Mouse (Mus musculus) CH12.LX (cell line): ENCODE measurements around the gene Adamts1. TPM values are rescaled to one million over a fixed set of nuclear protein-coding genes. Genes with fewer than 3 reads are reported as not detected.

Experiments used
- DNase-seq: peaks from one replicate; pipeline ENCODE4 v3.0.0-alpha.2; 2013; ENCODE audit errors: extremely low read depth
- H3K27ac ChIP-seq: 2 replicates; pipeline ENCODE4 v1.5.1; 2012; ENCODE audit warnings: low read depth, mild to moderate bottlenecking, control low read depth, moderate library complexity; ENCODE audit not compliant: insufficient read depth
- H3K27me3 ChIP-seq: replicated peaks from 2 replicates; pipeline ENCODE3; 2012; ENCODE audit warnings: inconsistent platforms
- H3K36me3 ChIP-seq, 2 experiments: replicated peaks in 1 of 2; 2 replicates each; pipeline versions ENCODE3 to v1.6.1; 2012; ENCODE audit warnings: inconsistent platforms in 1 of 2, low read length in 1 of 2, mild to moderate bottlenecking in 1 of 2, mixed read lengths in 1 of 2, moderate library complexity in 1 of 2; ENCODE audit not compliant: control insufficient read depth in 1 of 2, insufficient read depth in 1 of 2
- H3K4me1 ChIP-seq, 2 experiments: 2 replicates each; pipeline ENCODE4 v1.6.1; 2012; ENCODE audit warnings: inconsistent platforms in 1 of 2, moderate library complexity in 1 of 2; ENCODE audit not compliant: insufficient read depth in 2 of 2, control insufficient read depth in 1 of 2
- H3K4me2 ChIP-seq: 2 replicates; pipeline ENCODE4 v1.6.1; 2012; ENCODE audit warnings: low read depth, mild to moderate bottlenecking, control low read depth; ENCODE audit not compliant: poor library complexity, insufficient read depth, severe bottlenecking
- H3K4me3 ChIP-seq, 3 experiments: fragments of 150-350 bp in 1 of 3; sonication (generic) in 1 of 3; replicated peaks in 1 of 3; 2 replicates each; pipeline versions ENCODE3 to v1.5.1; 2011 to 2012; ENCODE audit warnings: low read depth in 2 of 3, low read length in 2 of 3, mild to moderate bottlenecking in 2 of 3, moderate library complexity in 2 of 3, control low read depth in 1 of 3, improper control_type of control experiment in 1 of 3, inconsistent platforms in 1 of 3, mixed read lengths in 1 of 3; ENCODE audit not compliant: poor library complexity in 1 of 3
- H3K79me2 ChIP-seq: replicated peaks from 2 replicates; pipeline ENCODE4 v1.6.1; 2012; ENCODE audit warnings: mild to moderate bottlenecking, moderate library complexity; ENCODE audit not compliant: control insufficient read depth, poor library complexity, insufficient read depth, severe bottlenecking; ENCODE audit errors: extremely low read depth
- H3K9ac ChIP-seq: 2 replicates; pipeline ENCODE4 v1.6.1; 2012; ENCODE audit warnings: low read depth, mild to moderate bottlenecking, control low read depth, moderate library complexity; ENCODE audit not compliant: insufficient read depth
- H3K9me3 ChIP-seq: replicated peaks from 2 replicates; pipeline ENCODE3; 2012; ENCODE audit warnings: low read length, inconsistent platforms, mixed read lengths
- BHLHE40 ChIP-seq: IDR thresholded peaks from 2 replicates; pipeline ENCODE4 v1.6.1; 2011; ENCODE audit warnings: mild to moderate bottlenecking, low read depth, low read length, improper control_type of control experiment
- CHD2 ChIP-seq: IDR thresholded peaks from 2 replicates; pipeline ENCODE4 v1.6.1; 2011; ENCODE audit warnings: low read length, improper control_type of control experiment
- E2F4 ChIP-seq: IDR thresholded peaks from 2 replicates; pipeline ENCODE4 v1.6.1; 2011; ENCODE audit warnings: low read depth, low read length, improper control_type of control experiment; ENCODE audit not compliant: insufficient replicate concordance
- ELF1 ChIP-seq: IDR thresholded peaks from 2 replicates; pipeline ENCODE4 v1.6.1; 2014; ENCODE audit warnings: low read depth, mild to moderate bottlenecking, inconsistent platforms, low read length, improper control_type of control experiment
- GABPA ChIP-seq: IDR thresholded peaks from 2 replicates; pipeline ENCODE4 v1.6.1; 2012; ENCODE audit warnings: low read depth, low read length, improper control_type of control experiment, inconsistent platforms; ENCODE audit not compliant: insufficient replicate concordance
- HCFC1 ChIP-seq: IDR thresholded peaks from 2 replicates; pipeline ENCODE4 v1.6.1; 2012; ENCODE audit warnings: low read depth, mild to moderate bottlenecking, inconsistent platforms, low read length, improper control_type of control experiment
- JUN ChIP-seq: IDR thresholded peaks from 2 replicates; pipeline ENCODE4 v1.6.1; 2011; ENCODE audit warnings: low read depth, mild to moderate bottlenecking, low read length, improper control_type of control experiment, moderate library complexity; ENCODE audit not compliant: insufficient read depth
- MAFK ChIP-seq: IDR thresholded peaks from 2 replicates; pipeline ENCODE4 v1.6.1; 2011; ENCODE audit warnings: low read length, improper control_type of control experiment; ENCODE audit not compliant: insufficient replicate concordance
- MAZ ChIP-seq: IDR thresholded peaks from 2 replicates; pipeline ENCODE4 v1.6.1; 2012; ENCODE audit warnings: low read depth, mild to moderate bottlenecking, inconsistent platforms, low read length, improper control_type of control experiment, moderate library complexity
- MXI1 ChIP-seq: IDR thresholded peaks from 2 replicates; pipeline ENCODE4 v1.6.1; 2011; ENCODE audit warnings: mild to moderate bottlenecking, low read depth, low read length, improper control_type of control experiment
- MYC ChIP-seq: IDR thresholded peaks from 2 replicates; pipeline ENCODE4 v1.6.1; 2011; ENCODE audit warnings: low read depth, mild to moderate bottlenecking, improper control_type of control experiment, low read length
- PAX5 ChIP-seq: IDR thresholded peaks from 2 replicates; pipeline ENCODE4 v1.6.1; 2012; ENCODE audit warnings: low read length, inconsistent platforms, mixed read lengths
- POLR2A ChIP-seq: IDR thresholded peaks from 2 replicates; pipeline ENCODE4 v1.6.1; 2011; ENCODE audit warnings: low read depth, mild to moderate bottlenecking, improper control_type of control experiment, low read length
- RAD21 ChIP-seq: IDR thresholded peaks from 2 replicates; pipeline ENCODE4 v1.6.1; 2011; ENCODE audit warnings: low read depth, mild to moderate bottlenecking, low read length, improper control_type of control experiment, moderate library complexity
- RCOR1 ChIP-seq: conservative IDR thresholded peaks from 2 replicates; pipeline ENCODE4 v1.6.1; 2012; ENCODE audit warnings: low read depth, mild to moderate bottlenecking, inconsistent platforms, low read length, improper control_type of control experiment
- TCF12 ChIP-seq: IDR thresholded peaks from 2 replicates; pipeline ENCODE4 v1.6.1; 2014; ENCODE audit warnings: low read depth, mild to moderate bottlenecking, inconsistent platforms, low read length, improper control_type of control experiment
- UBTF ChIP-seq: IDR thresholded peaks from 2 replicates; pipeline ENCODE4 v1.6.1; 2012; ENCODE audit warnings: low read depth, mild to moderate bottlenecking, inconsistent platforms, low read length, improper control_type of control experiment, moderate library complexity
- USF1 ChIP-seq: IDR thresholded peaks from 2 replicates; pipeline ENCODE4 v1.6.1; 2014; ENCODE audit warnings: low read depth, mild to moderate bottlenecking, inconsistent platforms, low read length, improper control_type of control experiment
- USF2 ChIP-seq: conservative IDR thresholded peaks from 2 replicates; pipeline ENCODE4 v1.6.1; 2011; ENCODE audit warnings: low read depth, low read length, improper control_type of control experiment
- ZMIZ1 ChIP-seq: IDR thresholded peaks from 2 replicates; pipeline ENCODE4 v1.6.1; 2012; ENCODE audit warnings: low read depth, mild to moderate bottlenecking, inconsistent platforms, low read length, improper control_type of control experiment
- dilution Hi-C: fragments of 300-500 bp; cut with MboI; formaldehyde crosslinking; loops from 2 replicates; pipeline ENCODE4 v1.14.3; 2020; ENCODE audit warnings: low sequenced_read_pairs; ENCODE audit not compliant: extremely low pct_unique_long_range_greater_than_20kb, extremely low pct_ligation_motif_present
- in situ Hi-C: fragments of 300-500 bp; cut with MboI; formaldehyde crosslinking; loops from 3 replicates; pipeline ENCODE4 v1.14.3; 2019; ENCODE audit warnings: low sequenced_read_pairs, low pct_ligation_motif_present, low pct_unique_long_range_greater_than_20kb, mixed read lengths
- polyA plus RNA-seq: library from polyadenylated mRNA; unstranded; fragments of >175 nt; gene quantifications from 2 replicates; pipeline ENCODE4 v1.2.1, GENCODE M21; 2012; ENCODE audit warnings: low read depth; ENCODE audit not compliant: insufficient read length
- total RNA-seq, 2 experiments: library from RNA; depleted of rRNA; stranded (reverse); fragments of 300-350 nt in 1 of 2; fragments of >200 nt in 1 of 2; gene quantifications; 2 replicates each; pipeline ENCODE4 v1.2.3; 2012 to 2014

Adamts1 gene
- total and polyA plus RNA-seq, 3 experiments: not detected

DNA sequence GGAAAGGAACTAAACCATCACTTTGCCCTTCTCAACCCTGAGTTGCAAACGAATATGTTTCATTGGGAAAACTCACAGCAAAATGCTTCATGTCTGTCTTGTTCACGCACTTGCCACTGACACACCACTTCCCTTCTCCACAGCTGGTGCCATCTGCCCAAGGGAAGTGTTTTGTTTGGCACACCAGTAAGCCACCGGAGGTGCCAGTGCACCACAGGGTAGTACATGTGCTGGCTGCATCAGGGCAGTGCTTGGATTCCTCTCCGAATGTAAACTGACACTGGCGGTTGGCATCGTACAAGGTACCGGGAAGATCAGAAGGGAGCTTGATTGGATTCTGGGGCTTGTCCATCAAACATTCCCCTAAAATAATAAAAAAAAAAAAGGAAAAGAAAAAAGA is 4.6 kb downstream of the Adamts1 start:
- Histone ChIP-seq H3K4me1 (no peaks in the 10 kb centered on the region), H3K27ac (no peak overlapping the region), H3K4me2 (no peak overlapping the region), H3K9ac (no peak overlapping the region), H3K36me3 (no peaks in the 10 kb centered on the region), H3K9me3 (peaks cover 24% of the 10 kb centered on the region), H3K27me3 (no peaks in the 10 kb centered on the region), H3K79me2 (no peaks in the 10 kb centered on the region), H3K4me3 (no peak overlapping the region)
- in situ Hi-C loops (no loop called here), dilution Hi-C loops (no loop called here)
- TF ChIP-seq TCF12 (no peak), CHD2 (no peak)
- DNase-seq: no peak

DNA sequence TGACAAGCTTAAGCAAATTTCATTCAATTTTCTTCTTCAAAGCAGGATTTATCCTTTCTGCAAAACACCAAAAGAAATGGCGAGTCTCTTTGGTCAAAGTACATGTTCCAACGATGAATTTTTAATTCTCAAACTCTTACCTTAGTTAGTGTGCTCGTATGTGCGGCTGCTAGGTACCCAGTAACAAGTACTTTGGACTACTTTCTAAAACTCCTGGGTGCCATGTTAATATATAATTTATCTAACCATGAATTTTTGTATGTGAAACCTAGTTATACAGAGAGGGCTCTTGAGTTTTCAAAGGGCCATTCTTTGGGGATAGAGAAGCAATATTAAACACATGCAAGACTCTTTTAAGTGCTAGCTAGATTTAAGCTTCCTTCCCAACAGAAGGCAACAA is 5.8 kb downstream of the Adamts1 start:
- Histone ChIP-seq H3K4me2 (no peak overlapping the region), H3K4me3 (no peak overlapping the region), H3K9ac (no peak overlapping the region), H3K27ac (no peak overlapping the region), H3K27me3 (no peaks in the 10 kb centered on the region), H3K4me1 (no peaks in the 10 kb centered on the region), H3K36me3 (no peaks in the 10 kb centered on the region), H3K9me3 (peaks cover 15% of the 10 kb centered on the region), H3K79me2 (no peaks in the 10 kb centered on the region)
- no peak for DNase-seq
- in situ Hi-C loops (no loop called here), dilution Hi-C loops (no loop called here)
- no peak for TF ChIP-seq MAZ
- no peak for TF ChIP-seq USF2
- no peak for TF ChIP-seq HCFC1
- TF ChIP-seq UBTF: no peak
- no peak for TF ChIP-seq RCOR1
- no peak for TF ChIP-seq TCF12
- TF ChIP-seq ELF1: no peak

DNA sequence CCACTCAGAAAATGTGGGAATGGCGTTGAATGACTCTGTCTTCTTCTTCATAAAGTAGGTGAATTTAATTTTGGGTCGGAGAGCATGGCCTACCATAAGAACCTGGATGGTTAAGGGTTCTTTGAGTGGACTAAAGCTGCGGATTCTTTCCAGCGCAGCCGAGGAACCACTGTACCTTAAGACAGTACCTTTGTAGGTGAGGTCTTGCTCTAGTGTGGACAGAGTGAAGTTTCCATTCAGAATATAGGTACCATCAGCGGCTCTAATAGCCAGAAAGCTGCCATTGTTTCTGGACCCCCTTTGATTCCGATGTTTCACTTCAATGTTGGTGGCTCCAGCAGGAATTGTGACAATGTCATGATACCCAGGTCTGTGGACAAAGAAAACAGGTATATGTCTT is 7.2 kb downstream of the Adamts1 start:
- TF ChIP-seq CHD2 (no peak), MAFK (no peak), GABPA (no peak), JUN (no peak), BHLHE40 (no peak), PAX5 (no peak), ZMIZ1 (no peak), E2F4 (no peak), USF1 (no peak), RAD21 (no peak), MYC (no peak), POLR2A (no peak), MXI1 (no peak)
- TF ChIP-seq, all 38 proteins: peak for 0
- Histone ChIP-seq H3K79me2 (no peaks in the 10 kb centered on the region), H3K9ac (no peak overlapping the region), H3K9me3 (peaks cover 6% of the 10 kb centered on the region), H3K27ac (no peak overlapping the region), H3K4me1 (no peaks in the 10 kb centered on the region), H3K4me3 (no peak overlapping the region), H3K27me3 (no peaks in the 10 kb centered on the region), H3K4me2 (no peak overlapping the region), H3K36me3 (no peaks in the 10 kb centered on the region)
- no peak for DNase-seq
- dilution Hi-C loops: no loop called here
- in situ Hi-C loops: no loop called here
